Mouse (Mus musculus): ENCODE results near the gene Gpam. TPM values are rescaled to one million over a fixed set of nuclear protein-coding genes. Genes with fewer than 3 reads are reported as not detected.

Gene Gpam
- polyA plus RNA-seq, 1 experiment = 9.8 TPM

- 8% methylated on average over 7 of the region's 7 CpGs for WGBS
- no peak overlapping the region for H3K27ac ChIP-seq (ENCODE audit: control insufficient read depth, insufficient read depth, low read depth, low read length, poor library complexity)
- TF ChIP-seq CTCF (IDR thresholded peaks at IDR 0.05; ENCODE audit: control insufficient read depth, insufficient read depth, low read length) (peak; percentile 79), POLR2A (IDR thresholded peaks at IDR 0.05; ENCODE audit: borderline replicate concordance, control insufficient read depth, low read depth, low read length) (no peak)
- H3K4me1 ChIP-seq (ENCODE audit: control insufficient read depth, insufficient read depth, low read length) = peaks cover 1% of the 10 kb centered on the region; the same call in 1 of the 2 replicates
- H3K4me3 ChIP-seq (replicated peaks; ENCODE audit: control insufficient read depth, low read depth, low read length) = no peak overlapping the region
These were observed 66.1 kb downstream of the Gpam start for GRCm38 (mm10) chr19:55060964-55061363.

GRCm38 (mm10) chr19:55057483-55057882 is 69.6 kb downstream of the Gpam start:
- H3K4me3 ChIP-seq (replicated peaks; ENCODE audit: control insufficient read depth, low read depth, low read length) = no peak overlapping the region
- H3K4me1 ChIP-seq (ENCODE audit: control insufficient read depth, insufficient read depth, low read length) = peaks cover 1% of the 10 kb centered on the region; the same call in 1 of the 2 replicates
- H3K27ac ChIP-seq (ENCODE audit: control insufficient read depth, insufficient read depth, low read depth, low read length, poor library complexity) = no peak overlapping the region
- TF ChIP-seq CTCF (IDR thresholded peaks at IDR 0.05; ENCODE audit: control insufficient read depth, insufficient read depth, low read length) (no peak), POLR2A (IDR thresholded peaks at IDR 0.05; ENCODE audit: borderline replicate concordance, control insufficient read depth, low read depth, low read length) (no peak)
- 75% methylated on average over 5 of the region's 5 CpGs for WGBS

- H3K27ac ChIP-seq (ENCODE audit: control insufficient read depth, insufficient read depth, low read depth, low read length, poor library complexity) = no peak overlapping the region
- no peaks in the 10 kb centered on the region for H3K4me1 ChIP-seq (ENCODE audit: control insufficient read depth, insufficient read depth, low read length)
- TF ChIP-seq POLR2A (IDR thresholded peaks at IDR 0.05; ENCODE audit: borderline replicate concordance, control insufficient read depth, low read depth, low read length) = no peak
- no peak for TF ChIP-seq CTCF (IDR thresholded peaks at IDR 0.05; ENCODE audit: control insufficient read depth, insufficient read depth, low read length)
- 83% methylated on average over 10 of the region's 10 CpGs for WGBS
- H3K4me3 ChIP-seq (replicated peaks; ENCODE audit: control insufficient read depth, low read depth, low read length) = no peak overlapping the region
These were observed 71.3 kb downstream of the Gpam start for GRCm38 (mm10) chr19:55055634-55056269.

- Histone ChIP-seq H3K27ac (ENCODE audit: control insufficient read depth, insufficient read depth, low read depth, low read length, poor library complexity) (no peak overlapping the region), H3K4me3 (replicated peaks; ENCODE audit: control insufficient read depth, low read depth, low read length) (no peak overlapping the region), H3K4me1 (ENCODE audit: control insufficient read depth, insufficient read depth, low read length) (no peaks in the 10 kb centered on the region)
- TF ChIP-seq CTCF (IDR thresholded peaks at IDR 0.05; ENCODE audit: control insufficient read depth, insufficient read depth, low read length) (no peak), POLR2A (IDR thresholded peaks at IDR 0.05; ENCODE audit: borderline replicate concordance, control insufficient read depth, low read depth, low read length) (no peak)
- 61% methylated on average over 4 of the region's 4 CpGs for WGBS
These were observed 73.9 kb downstream of the Gpam start for GRCm38 (mm10) chr19:55053163-55053562.

GRCm38 (mm10) chr19:55037406-55037805 is 89.6 kb downstream of the Gpam start:
- 71% methylated on average over 7 of the region's 7 CpGs for WGBS
- TF ChIP-seq CTCF (IDR thresholded peaks at IDR 0.05; ENCODE audit: control insufficient read depth, insufficient read depth, low read length) (no peak), POLR2A (IDR thresholded peaks at IDR 0.05; ENCODE audit: borderline replicate concordance, control insufficient read depth, low read depth, low read length) (no peak)
- Histone ChIP-seq H3K4me1 (ENCODE audit: control insufficient read depth, insufficient read depth, low read length) (no peaks in the 10 kb centered on the region), H3K4me3 (replicated peaks; ENCODE audit: control insufficient read depth, low read depth, low read length) (no peak overlapping the region), H3K27ac (ENCODE audit: control insufficient read depth, insufficient read depth, low read depth, low read length, poor library complexity) (no peak overlapping the region)

GRCm38 (mm10) chr19:55018872-55019271 is 108.2 kb downstream of the Gpam start:
- 64% methylated on average over 1 of the region's 1 CpGs for WGBS
- Histone ChIP-seq H3K27ac (ENCODE audit: control insufficient read depth, insufficient read depth, low read depth, low read length, poor library complexity) (no peak overlapping the region), H3K4me1 (ENCODE audit: control insufficient read depth, insufficient read depth, low read length) (no peaks in the 10 kb centered on the region), H3K4me3 (replicated peaks; ENCODE audit: control insufficient read depth, low read depth, low read length) (no peak overlapping the region)
- TF ChIP-seq POLR2A (IDR thresholded peaks at IDR 0.05; ENCODE audit: borderline replicate concordance, control insufficient read depth, low read depth, low read length) = no peak
- TF ChIP-seq CTCF (IDR thresholded peaks at IDR 0.05; ENCODE audit: control insufficient read depth, insufficient read depth, low read length) = no peak

Other genes with a start within 250 kb of the Gpam start
- gene Tectb, start 53.5 kb upstream of the Gpam start, polyA plus RNA-seq (2011; ENCODE audit: insufficient read depth, insufficient read length, low replicate concordance, missing spikeins) = not detected in 2 replicates
- gene Gucy2g, start 114.0 kb upstream of the Gpam start, polyA plus RNA-seq (2011; ENCODE audit: insufficient read depth, insufficient read length, low replicate concordance, missing spikeins) = not detected in 2 replicates
- gene Acsl5, start 124.7 kb upstream of the Gpam start, polyA plus RNA-seq (2011; ENCODE audit: insufficient read depth, insufficient read length, low replicate concordance, missing spikeins) = 58.1 and 82.2 TPM in 2 replicates
- gene Zdhhc6, start 188.8 kb upstream of the Gpam start, polyA plus RNA-seq (2011; ENCODE audit: insufficient read depth, insufficient read length, low replicate concordance, missing spikeins) = 17.5 and 19.6 TPM in 2 replicates
- gene Vti1a, start 189.1 kb upstream of the Gpam start, polyA plus RNA-seq (2011; ENCODE audit: insufficient read depth, insufficient read length, low replicate concordance, missing spikeins) = 11.2 and 11.4 TPM in 2 replicates